Mouse (Mus musculus) neural tube, embryonic 14.5 days (tissue): Measurements from ENCODE around the gene 6030445D17Rik. TPM values are rescaled to one million over a fixed set of nuclear protein-coding genes. Genes with fewer than 3 reads are reported as not detected.

ENCODE experiments used
- ATAC-seq: fragments of 200-750 bp; cut with Nextera tagmentation; 2 replicates; pipeline ENCODE4 v1.8.0; 2017; ENCODE audit warnings: low read depth, mild to moderate bottlenecking, moderate TSS enrichment, moderate library complexity
- H3K27ac ChIP-seq: fragments of 300-500 bp; sonication (generic); 2 replicates; pipeline ENCODE4 v1.5.1; 2014; ENCODE audit warnings: low read depth, mild to moderate bottlenecking, control low read depth, low read length, moderate library complexity, mixed read lengths
- H3K27me3 ChIP-seq: fragments of 300-500 bp; sonication (generic); 2 replicates; pipeline ENCODE4 v1.6.1; 2014; ENCODE audit warnings: low read length; ENCODE audit not compliant: control insufficient read depth, insufficient read depth
- H3K36me3 ChIP-seq: fragments of 300-500 bp; sonication (generic); 2 replicates; pipeline ENCODE4 v1.6.1; 2014; ENCODE audit warnings: low read length, mixed read lengths; ENCODE audit not compliant: control insufficient read depth, insufficient read depth
- H3K4me1 ChIP-seq: fragments of 300-500 bp; sonication (generic); 2 replicates; pipeline ENCODE4 v1.6.1; 2014; ENCODE audit warnings: low read length; ENCODE audit not compliant: control insufficient read depth, insufficient read depth
- H3K4me2 ChIP-seq: fragments of 300-500 bp; sonication (generic); 2 replicates; pipeline ENCODE4 v1.6.1; 2014; ENCODE audit warnings: mild to moderate bottlenecking, low read depth, low read length, control low read depth
- H3K4me3 ChIP-seq: fragments of 300-500 bp; sonication (generic); 2 replicates; pipeline ENCODE4 v1.5.1; 2014; ENCODE audit warnings: low read depth, low read length, control low read depth, mixed read lengths
- H3K9ac ChIP-seq: fragments of 300-500 bp; sonication (generic); replicated peaks from 2 replicates; pipeline ENCODE4 v1.6.1; 2014; ENCODE audit warnings: low read depth, mild to moderate bottlenecking, control low read depth, low read length, mixed read lengths
- H3K9me3 ChIP-seq: fragments of 300-500 bp; sonication (generic); 2 replicates; pipeline ENCODE4 v1.6.1; 2016; ENCODE audit warnings: low read length; ENCODE audit not compliant: control insufficient read depth
- WGBS: fragments of 180-500 bp; shearing (Covaris S2); extraction: QIAGEN DNeasy Blood & Tissue Kit; methylation state at CpG from one replicate; pipeline ENCODE4 v1.1.7; 2014; 5-methylcytosine and 5-hydroxymethylcytosine counted together
- polyA plus RNA-seq: library from polyadenylated mRNA; unstranded; fragments of >200 nt; fragmentation: Nextera tagmentation; extraction: Ambion mirVana; gene quantifications from 2 replicates; pipeline ENCODE4 v1.2.1, GENCODE M21; 2014

6030445D17Rik gene
- polyA plus RNA-seq, 1 experiment from 2014 or later: 0.50 TPM

GRCm38 (mm10) chr4:136431376-136431693 is 30.7 kb upstream of the 6030445D17Rik start:
- ATAC-seq: no peak
- H3K4me1 ChIP-seq: peaks cover 8% of the 10 kb centered on the region; the same call in 1 of the 2 replicates
- no peak overlapping the region for H3K9ac ChIP-seq
- H3K27me3 ChIP-seq: no peaks in the 10 kb centered on the region
- 0% methylated on average over 3 of the region's 3 CpGs for WGBS
- no peak overlapping the region for H3K27ac ChIP-seq
- H3K36me3 ChIP-seq: no peaks in the 10 kb centered on the region
- H3K4me3 ChIP-seq: no peak overlapping the region
- no peaks in the 10 kb centered on the region for H3K9me3 ChIP-seq
- no peak overlapping the region for H3K4me2 ChIP-seq

GRCm38 (mm10) chr4:136434029-136434428 is 28.0 kb upstream of the 6030445D17Rik start:
- Histone ChIP-seq H3K4me2 (no peak overlapping the region), H3K27ac (no peak overlapping the region), H3K9ac (no peak overlapping the region), H3K36me3 (no peaks in the 10 kb centered on the region), H3K4me1 (peaks cover 8% of the 10 kb centered on the region; the same call in 1 of the 2 replicates), H3K9me3 (no peaks in the 10 kb centered on the region), H3K27me3 (no peaks in the 10 kb centered on the region), H3K4me3 (no peak overlapping the region)
- 93% methylated on average over 4 of the region's 4 CpGs for WGBS
- ATAC-seq: no peak

GRCm38 (mm10) chr4:136439106-136439505 is 22.9 kb upstream of the 6030445D17Rik start:
- no peak for ATAC-seq
- Histone ChIP-seq H3K9ac (no peak overlapping the region), H3K27me3 (no peaks in the 10 kb centered on the region), H3K9me3 (no peaks in the 10 kb centered on the region), H3K36me3 (no peaks in the 10 kb centered on the region), H3K27ac (no peak overlapping the region), H3K4me1 (no peaks in the 10 kb centered on the region), H3K4me3 (no peak overlapping the region), H3K4me2 (no peak overlapping the region)
- 72% methylated on average over 4 of the region's 4 CpGs for WGBS

GRCm38 (mm10) chr4:136441354-136442043 is 20.6 kb upstream of the 6030445D17Rik start:
- ATAC-seq: no peak
- no peak overlapping the region for H3K27ac ChIP-seq
- no peak overlapping the region for H3K4me2 ChIP-seq
- H3K9me3 ChIP-seq: no peaks in the 10 kb centered on the region
- no peaks in the 10 kb centered on the region for H3K27me3 ChIP-seq
- H3K4me1 ChIP-seq: no peaks in the 10 kb centered on the region
- 72% methylated on average over 15 of the region's 15 CpGs for WGBS
- H3K9ac ChIP-seq: no peak overlapping the region
- H3K36me3 ChIP-seq: no peaks in the 10 kb centered on the region
- no peak overlapping the region for H3K4me3 ChIP-seq

GRCm38 (mm10) chr4:136444561-136444960 is 17.5 kb upstream of the 6030445D17Rik start:
- WGBS: 63% methylated on average over 4 of the region's 4 CpGs
- no peak for ATAC-seq
- no peak overlapping the region for H3K4me2 ChIP-seq
- no peaks in the 10 kb centered on the region for H3K27me3 ChIP-seq
- H3K4me1 ChIP-seq: no peaks in the 10 kb centered on the region
- no peak overlapping the region for H3K27ac ChIP-seq
- no peak overlapping the region for H3K4me3 ChIP-seq
- no peak overlapping the region for H3K9ac ChIP-seq
- H3K9me3 ChIP-seq: no peaks in the 10 kb centered on the region
- H3K36me3 ChIP-seq: no peaks in the 10 kb centered on the region

- Histone ChIP-seq H3K4me2 (no peak overlapping the region), H3K4me1 (peaks cover 5% of the 10 kb centered on the region), H3K9me3 (no peaks in the 10 kb centered on the region), H3K4me3 (no peak overlapping the region), H3K27me3 (no peaks in the 10 kb centered on the region), H3K36me3 (no peaks in the 10 kb centered on the region), H3K27ac (no peak overlapping the region), H3K9ac (no peak overlapping the region)
- ATAC-seq: no peak
- WGBS: 84% methylated on average over 5 of the region's 5 CpGs
Measured at GRCm38 (mm10) chr4:136449795-136450194, 12.3 kb upstream of the 6030445D17Rik start.

- ATAC-seq: no peak
- H3K4me2 ChIP-seq: no peak overlapping the region
- H3K27me3 ChIP-seq: no peaks in the 10 kb centered on the region
- peaks cover 5% of the 10 kb centered on the region for H3K4me1 ChIP-seq
- no peaks in the 10 kb centered on the region for H3K36me3 ChIP-seq
- WGBS: 92% methylated on average over 4 of the region's 4 CpGs
- H3K4me3 ChIP-seq: no peak overlapping the region
- no peak overlapping the region for H3K9ac ChIP-seq
- no peak overlapping the region for H3K27ac ChIP-seq
- no peaks in the 10 kb centered on the region for H3K9me3 ChIP-seq
Measured at GRCm38 (mm10) chr4:136450271-136450670, 11.8 kb upstream of the 6030445D17Rik start.

- H3K36me3 ChIP-seq: no peaks in the 10 kb centered on the region
- H3K9ac ChIP-seq: no peak overlapping the region
- peaks cover 5% of the 10 kb centered on the region for H3K4me1 ChIP-seq
- H3K27ac ChIP-seq: 0 out of 2 replicates have a peak overlapping the region, but pooled peaks have one; percentile 28
- peak; percentile 21; the same call in 1 of the 2 replicates for ATAC-seq
- 2% methylated on average over 6 of the region's 6 CpGs for WGBS
- no peak overlapping the region for H3K4me3 ChIP-seq
- H3K9me3 ChIP-seq: no peaks in the 10 kb centered on the region
- H3K4me2 ChIP-seq: no peak overlapping the region
- no peaks in the 10 kb centered on the region for H3K27me3 ChIP-seq
Measured at GRCm38 (mm10) chr4:136451564-136451963, 10.5 kb upstream of the 6030445D17Rik start.

GRCm38 (mm10) chr4:136452286-136452685 is 9.8 kb upstream of the 6030445D17Rik start:
- no peak overlapping the region for H3K27ac ChIP-seq
- no peak overlapping the region for H3K4me2 ChIP-seq
- H3K4me1 ChIP-seq: peaks cover 5% of the 10 kb centered on the region
- H3K4me3 ChIP-seq: no peak overlapping the region
- WGBS: 74% methylated on average over 3 of the region's 3 CpGs
- H3K36me3 ChIP-seq: no peaks in the 10 kb centered on the region
- no peaks in the 10 kb centered on the region for H3K9me3 ChIP-seq
- H3K9ac ChIP-seq: no peak overlapping the region
- H3K27me3 ChIP-seq: no peaks in the 10 kb centered on the region
- ATAC-seq: no peak
